Mouse (Mus musculus) G1E (cell line): ENCODE results near the gene Tmem119. TPM values are rescaled to one million over a fixed set of nuclear protein-coding genes. Genes with fewer than 3 reads are reported as not detected.

Source experiments
- ATAC-seq: 2 replicates; pipeline ENCODE4 v1.8.0; 2016; ENCODE audit warnings: mild to moderate bottlenecking; ENCODE audit not compliant: insufficient number of reproducible peaks, poor library complexity, low FRiP score, severe bottlenecking; ENCODE audit errors: extremely low read depth
- DNase-seq: peaks from one replicate; pipeline ENCODE4 v3.0.0; 2012; ENCODE audit warnings: low spot score
- H3K27me3 ChIP-seq: 2 replicates; pipeline ENCODE4 v1.6.1; 2012; ENCODE audit warnings: mild to moderate bottlenecking, low read length, inconsistent platforms; ENCODE audit not compliant: insufficient read depth
- H3K36me3 ChIP-seq: replicated peaks from 2 replicates; pipeline ENCODE3; 2012; ENCODE audit warnings: mild to moderate bottlenecking, inconsistent platforms
- H3K4me1 ChIP-seq: 2 replicates; pipeline ENCODE4 v1.6.1; 2012; ENCODE audit warnings: low read depth, low read length, inconsistent platforms, mixed read lengths; ENCODE audit not compliant: insufficient read depth
- H3K4me3 ChIP-seq: 2 replicates; pipeline ENCODE4 v1.5.1; 2012; ENCODE audit warnings: low read depth, mild to moderate bottlenecking, inconsistent platforms, low read length, moderate library complexity, mixed read lengths
- H3K9me3 ChIP-seq: replicated peaks from 2 replicates; pipeline ENCODE4 v1.6.1; 2012; ENCODE audit warnings: inconsistent platforms
- CTCF ChIP-seq: IDR thresholded peaks from 2 replicates; pipeline ENCODE4 v1.5.1; 2012; ENCODE audit warnings: low read depth, low read length, inconsistent platforms, mixed read lengths
- GATA1 ChIP-seq: IDR thresholded peaks from 2 replicates; pipeline ENCODE4 v1.6.1; 2012; ENCODE audit warnings: borderline replicate concordance, low read length, inconsistent platforms, mixed read lengths
- GATA2 ChIP-seq: IDR thresholded peaks from 2 replicates; pipeline ENCODE4 v1.6.1; 2012; ENCODE audit warnings: low read depth, low read length, inconsistent platforms, borderline replicate concordance
- POLR2AphosphoS5 ChIP-seq: IDR thresholded peaks from 2 replicates; pipeline ENCODE4 v1.6.1; 2012; ENCODE audit warnings: low read depth, low read length, inconsistent platforms; ENCODE audit not compliant: insufficient replicate concordance
- TAL1 ChIP-seq: conservative IDR thresholded peaks from 2 replicates; pipeline ENCODE4 v1.6.1; 2012; ENCODE audit warnings: low read depth, low read length, inconsistent platforms, mixed read lengths
- polyA plus RNA-seq: library from polyadenylated mRNA; stranded (reverse); fragments of >175 nt; gene quantifications from 2 replicates; pipeline ENCODE4 v1.2.3, GENCODE M21; 2012
- total RNA-seq, 2 experiments: library from RNA; stranded (forward) in 1 of 2; stranded (reverse) in 1 of 2; fragments of 200-1000 nt in 1 of 2; fragments of >200 nt in 1 of 2; fragmentation: Nextera tagmentation in 1 of 2; gene quantifications; 2 replicates each; pipeline ENCODE4 v1.2.3; 2014 to 2017

Tmem119 gene
- total and polyA plus RNA-seq, 3 experiments = 0.21 to 0.27 TPM; not detected in 1

GRCm38 (mm10) chr5:113841243-113842225, 41.2 kb upstream of the Tmem119 start:
- no peak overlapping the region for H3K4me3 ChIP-seq
- H3K9me3 ChIP-seq = no peaks in the 10 kb centered on the region
- DNase-seq (no peak), ATAC-seq (no peak)
- peaks cover 72% of the 10 kb centered on the region for H3K36me3 ChIP-seq
- TF ChIP-seq CTCF (no peak), GATA1 (no peak), TAL1 (no peak), POLR2AphosphoS5 (no peak), GATA2 (no peak)
- H3K27me3 ChIP-seq = no peaks in the 10 kb centered on the region; the same call in 1 of the 2 replicates
- H3K4me1 ChIP-seq = peaks cover 32% of the 10 kb centered on the region

- peaks cover 62% of the 10 kb centered on the region for H3K36me3 ChIP-seq
- no peaks in the 10 kb centered on the region; the same call in 1 of the 2 replicates for H3K27me3 ChIP-seq
- H3K9me3 ChIP-seq = no peaks in the 10 kb centered on the region
- TF ChIP-seq GATA2 (no peak), CTCF (no peak)
- no peak overlapping the region for H3K4me3 ChIP-seq
- H3K4me1 ChIP-seq = peaks cover 27% of the 10 kb centered on the region
- no peak for ATAC-seq
- no peak for DNase-seq
Observed at GRCm38 (mm10) chr5:113840443-113840842, 40.1 kb upstream of the Tmem119 start.

GRCm38 (mm10) chr5:113836961-113837360, 36.6 kb upstream of the Tmem119 start:
- peaks cover 4% of the 10 kb centered on the region; the same call in 1 of the 2 replicates for H3K27me3 ChIP-seq
- DNase-seq (no peak), ATAC-seq (no peak)
- H3K9me3 ChIP-seq = no peaks in the 10 kb centered on the region
- no peak overlapping the region for H3K4me3 ChIP-seq
- peaks cover 15% of the 10 kb centered on the region for H3K4me1 ChIP-seq
- H3K36me3 ChIP-seq = peaks cover 28% of the 10 kb centered on the region
- TF ChIP-seq GATA1 (no peak), TAL1 (no peak)

GRCm38 (mm10) chr5:113833316-113833947, 33.1 kb upstream of the Tmem119 start:
- TF ChIP-seq GATA1 = no peak
- no peak for TF ChIP-seq CTCF
- no peak for TF ChIP-seq GATA2
- TF ChIP-seq POLR2AphosphoS5 = no peak
- no peak for TF ChIP-seq TAL1
- ATAC-seq = no peak
- Histone ChIP-seq H3K9me3 (no peaks in the 10 kb centered on the region), H3K36me3 (peaks cover 7% of the 10 kb centered on the region), H3K4me1 (peaks cover 37% of the 10 kb centered on the region), H3K4me3 (no peak overlapping the region), H3K27me3 (peaks cover 4% of the 10 kb centered on the region; the same call in 1 of the 2 replicates)
- DNase-seq = no peak

GRCm38 (mm10) chr5:113832490-113832901, 32.2 kb upstream of the Tmem119 start, which contains the start of gene Selplg:
TSS of gene Selplg (minus strand) at chr5:113832644.
- Histone ChIP-seq H3K9me3 (no peaks in the 10 kb centered on the region), H3K4me1 (peaks cover 46% of the 10 kb centered on the region), H3K27me3 (peaks cover 4% of the 10 kb centered on the region; the same call in 1 of the 2 replicates), H3K4me3 (no peak within 1 kb of the TSS; the same call in 1 of the 2 replicates), H3K36me3 (peaks cover 6% of the 10 kb centered on the region)
- ATAC-seq = no peak
- DNase-seq = no peak
- TF ChIP-seq POLR2AphosphoS5 (no peak), GATA1 (no peak), GATA2 (no peak), CTCF (no peak), TAL1 (no peak)

GRCm38 (mm10) chr5:113831741-113832140, 31.4 kb upstream of the Tmem119 start:
- ATAC-seq (no peak), DNase-seq (no peak)
- no peak for TF ChIP-seq GATA1
- no peak for TF ChIP-seq POLR2AphosphoS5
- TF ChIP-seq TAL1 = no peak
- H3K9me3 ChIP-seq = no peaks in the 10 kb centered on the region
- peaks cover 10% of the 10 kb centered on the region for H3K36me3 ChIP-seq
- H3K4me3 ChIP-seq = no peak overlapping the region
- H3K4me1 ChIP-seq = peaks cover 46% of the 10 kb centered on the region
- H3K27me3 ChIP-seq = peaks cover 4% of the 10 kb centered on the region; the same call in 1 of the 2 replicates
